Mouse (Mus musculus): Measurements from ENCODE around the gene Zdhhc1. TPM values are rescaled to one million over a fixed set of nuclear protein-coding genes. Genes with fewer than 3 reads are reported as not detected.

The Zdhhc1 gene
- total RNA-seq, 2 experiments from 2014 or later = 31.9 to 34.2 TPM

GRCm38 (mm10) chr8:105426878-105427277 is 69.8 kb downstream of the Zdhhc1 start:
- DNase-seq (ENCODE audit: low spot score in 2 of 2) = no peak

Other genes starting within 250 kb of the Zdhhc1 start
- 1 to 10 TPM; 3.3 to 3.8 TPM for gene B3gnt9, start 241.7 kb downstream of the Zdhhc1 start, total RNA-seq (2021)
- 1 to 10 TPM; 7.8 to 8.5 TPM for gene Tradd, start 232.3 kb downstream of the Zdhhc1 start, total RNA-seq (2021)
- 1 to 10 TPM; 1.0 to 1.1 TPM for gene Fbxl8, start 232.3 kb downstream of the Zdhhc1 start, total RNA-seq (2021)
- 10 to 100 TPM; 11.5 to 13.0 TPM for gene Hsf4, start 227.1 kb downstream of the Zdhhc1 start, total RNA-seq (2021)
- gene Nol3, start 220.8 kb downstream of the Zdhhc1 start, total RNA-seq (2021) = 10 to 100 TPM; 10.4 to 10.9 TPM
- gene 4931428F04Rik, start 207.0 kb downstream of the Zdhhc1 start, total RNA-seq (2021) = 10 to 100 TPM; 19.2 to 23.5 TPM
- gene Exoc3l, start 200.8 kb downstream of the Zdhhc1 start, total RNA-seq (2021) = under 1 TPM; 0.48 to 0.94 TPM
- 10 to 100 TPM; 34.2 to 36.7 TPM for gene E2f4, start 199.2 kb downstream of the Zdhhc1 start, total RNA-seq (2021)
- under 1 TPM; 0.79 to 0.97 TPM for gene Elmo3, start 191.3 kb downstream of the Zdhhc1 start, total RNA-seq (2021)
- gene Lrrc29, start 170.6 kb downstream of the Zdhhc1 start, total RNA-seq (2021) = 1 to 10 TPM; 4.6 to 5.3 TPM
- gene Tmem208, start 170.5 kb downstream of the Zdhhc1 start, total RNA-seq (2021) = 10 to 100 TPM; 41.0 to 41.2 TPM
- 1 to 10 TPM; 2.0 to 3.4 TPM for gene Fhod1, start 148.9 kb downstream of the Zdhhc1 start, total RNA-seq (2021)
- gene Slc9a5, start 148.1 kb downstream of the Zdhhc1 start, total RNA-seq (2021) = 10 to 100 TPM; 11.9 to 13.0 TPM
- 1 to 10 TPM in 1 of 2 experiments, under 1 TPM in 1; 0.84 to 1.3 TPM for gene Plekhg4, start 123.6 kb downstream of the Zdhhc1 start, total RNA-seq (2021)
- gene Kctd19, start 83.4 kb downstream of the Zdhhc1 start, total RNA-seq (2021) = not detected
- 1 to 10 TPM in 1 of 2 experiments, under 1 TPM in 1; 0.76 to 1.3 TPM for gene Lrrc36, start 83.3 kb downstream of the Zdhhc1 start, total RNA-seq (2021)
- 10 to 100 TPM; 54.8 to 58.5 TPM for gene Tppp3, start 25.4 kb downstream of the Zdhhc1 start, total RNA-seq (2021)
- gene Hsd11b2, start 21.9 kb upstream of the Zdhhc1 start, total RNA-seq (2021) = not detected
- gene Atp6v0d1, start 69.1 kb upstream of the Zdhhc1 start, total RNA-seq (2021) = 100 to 1,000 TPM; 280 to 300 TPM
- gene Ripor1, start 108.4 kb upstream of the Zdhhc1 start, total RNA-seq (2021) = 10 to 100 TPM; 89.8 to 92.1 TPM
- gene Ctcf, start 139.7 kb upstream of the Zdhhc1 start, total RNA-seq (2021) = 10 to 100 TPM; 80.7 to 84.5 TPM
- gene Agrp, start 140.5 kb upstream of the Zdhhc1 start, total RNA-seq (2021) = not detected
- 10 to 100 TPM; 78.4 to 80.3 TPM for gene Carmil2, start 189.4 kb upstream of the Zdhhc1 start, total RNA-seq (2021)
- gene Acd, start 204.2 kb upstream of the Zdhhc1 start, total RNA-seq (2021) = 10 to 100 TPM; 46.1 to 47.4 TPM
- 10 to 100 TPM; 34.0 to 34.7 TPM for gene Pard6a, start 204.2 kb upstream of the Zdhhc1 start, total RNA-seq (2021)
- under 1 TPM in 1 of 2 experiments, not detected in 1; 0.27 TPM for gene 4933405L10Rik, start 210.8 kb upstream of the Zdhhc1 start, total RNA-seq (2021)
- 1 to 10 TPM; 8.8 to 9.6 TPM for gene Enkd1, start 211.3 kb upstream of the Zdhhc1 start, total RNA-seq (2021)

All from layer of hippocampus, adult 18-20 months (tissue).